Mouse (Mus musculus) bone marrow macrophage, adult 2 months (primary cell): Measurements from ENCODE around the gene Olfr1392. TPM values are rescaled to one million over a fixed set of nuclear protein-coding genes. Genes with fewer than 3 reads are reported as not detected.

ENCODE experiments used
- H3K27ac ChIP-seq: 2 replicates; pipeline ENCODE4 v1.5.1; 2012; ENCODE audit warnings: low read depth, low read length; ENCODE audit not compliant: insufficient read depth
- H3K4me1 ChIP-seq: 2 replicates; pipeline ENCODE4 v1.6.1; 2012; ENCODE audit warnings: low read length; ENCODE audit not compliant: control insufficient read depth, insufficient read depth
- H3K4me3 ChIP-seq: 2 replicates; pipeline ENCODE4 v1.5.1; 2012; ENCODE audit warnings: mild to moderate bottlenecking, low read length, moderate library complexity; ENCODE audit not compliant: insufficient read depth
- CTCF ChIP-seq: IDR thresholded peaks from 2 replicates; pipeline ENCODE4 v1.5.1; 2012; ENCODE audit warnings: low read depth, mild to moderate bottlenecking, low read length, moderate library complexity
- POLR2A ChIP-seq: IDR thresholded peaks from 2 replicates; pipeline ENCODE4 v1.6.1; 2012; ENCODE audit warnings: mild to moderate bottlenecking, low read depth, low read length, borderline replicate concordance
- polyA plus RNA-seq: library from polyadenylated mRNA; stranded (reverse); fragments of >200 nt; gene quantifications from 2 replicates; pipeline ENCODE4 v1.2.4, GENCODE M21; 2012; ENCODE audit not compliant: missing spikeins, insufficient read depth, insufficient read length

Gene Olfr1392
- polyA plus RNA-seq, 1 experiment = not detected

DNA sequence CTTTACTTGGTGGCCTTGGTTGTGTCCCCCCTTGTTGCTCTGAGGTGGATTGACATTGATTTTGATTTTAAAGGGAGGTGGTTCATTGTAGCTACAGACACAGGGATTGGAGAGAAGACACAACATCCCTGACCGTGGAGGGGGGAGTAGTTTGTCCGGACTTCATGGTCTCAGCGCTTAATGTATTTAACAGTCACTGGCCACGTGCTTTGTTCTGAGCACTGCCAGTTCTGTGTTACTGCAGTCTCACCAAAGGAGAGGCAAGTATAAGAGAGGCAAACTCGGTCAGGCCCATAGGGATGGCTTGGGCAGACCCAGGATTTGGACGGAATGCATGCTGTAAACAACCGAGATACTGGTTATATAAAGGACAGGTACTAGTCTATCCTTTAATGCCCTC lies 21.0 kb upstream of the Olfr1392 start:
- TF ChIP-seq POLR2A (no peak), CTCF (no peak)
- Histone ChIP-seq H3K27ac (no peak overlapping the region), H3K4me3 (no peak overlapping the region), H3K4me1 (no peaks in the 10 kb centered on the region)

DNA sequence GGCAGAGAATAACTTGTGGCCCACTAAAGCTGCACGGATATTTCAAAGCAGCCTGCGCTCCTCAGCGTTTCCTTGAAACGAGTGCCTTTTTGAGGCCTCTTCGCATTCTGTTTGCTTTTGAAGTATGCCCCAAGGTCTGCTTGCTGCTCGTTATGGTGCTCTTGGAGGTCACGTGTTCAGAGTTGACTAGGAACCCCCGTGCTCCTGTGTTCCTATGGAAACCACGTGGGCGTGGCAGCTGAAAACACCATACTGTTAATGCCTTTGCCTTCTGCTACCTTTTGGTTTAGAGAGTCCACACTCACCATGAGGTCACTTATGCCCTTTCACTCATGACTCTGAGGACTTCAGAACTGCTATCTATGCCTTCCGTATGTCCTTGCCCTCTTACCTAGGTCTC lies 20.5 kb upstream of the Olfr1392 start:
- TF ChIP-seq CTCF = no peak
- no peak for TF ChIP-seq POLR2A
- Histone ChIP-seq H3K4me3 (no peak overlapping the region), H3K4me1 (no peaks in the 10 kb centered on the region), H3K27ac (no peak overlapping the region)

DNA sequence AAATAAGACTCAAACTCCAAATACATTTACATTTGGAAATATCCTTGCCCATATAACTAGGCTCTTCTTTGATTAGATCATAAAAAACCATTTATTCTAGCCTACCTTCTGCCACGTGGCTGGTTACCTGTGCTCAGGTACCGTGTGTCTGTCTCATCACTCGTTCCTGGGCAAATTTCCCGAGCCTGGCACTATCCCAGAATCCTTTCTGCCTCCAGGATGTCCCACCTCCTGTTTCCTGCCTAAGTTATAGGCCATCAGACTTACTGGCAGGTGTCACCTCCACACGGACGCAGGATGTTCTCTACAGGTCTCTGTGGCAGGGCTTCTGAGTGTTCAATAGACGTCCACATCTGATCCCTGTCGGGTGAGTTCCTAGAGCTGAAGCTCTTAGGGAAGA lies 20.0 kb upstream of the Olfr1392 start:
- TF ChIP-seq POLR2A (no peak), CTCF (no peak)
- Histone ChIP-seq H3K4me3 (no peak overlapping the region), H3K27ac (no peak overlapping the region), H3K4me1 (no peaks in the 10 kb centered on the region)

DNA sequence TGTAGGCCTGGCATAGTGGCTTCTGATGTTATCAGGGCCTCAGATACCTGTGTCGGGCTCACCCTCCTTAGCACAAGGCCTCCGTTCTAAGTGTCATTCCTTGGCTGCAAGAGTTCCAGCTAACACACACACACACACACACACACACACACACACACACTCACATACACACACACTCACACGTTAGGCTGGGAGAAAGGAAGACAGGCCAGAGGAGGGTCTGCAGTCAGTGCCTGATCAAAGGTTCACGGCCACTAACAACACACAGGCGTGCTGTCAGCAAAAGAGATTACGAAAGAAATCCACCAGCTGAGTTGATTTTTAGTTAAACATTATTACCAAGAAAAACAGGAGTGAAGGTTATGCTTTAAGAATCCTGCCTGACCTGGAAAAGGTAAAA lies 18.4 kb upstream of the Olfr1392 start:
- no peak for TF ChIP-seq POLR2A
- TF ChIP-seq CTCF = no peak
- H3K4me1 ChIP-seq = no peaks in the 10 kb centered on the region
- no peak overlapping the region for H3K4me3 ChIP-seq
- H3K27ac ChIP-seq = no peak overlapping the region

DNA sequence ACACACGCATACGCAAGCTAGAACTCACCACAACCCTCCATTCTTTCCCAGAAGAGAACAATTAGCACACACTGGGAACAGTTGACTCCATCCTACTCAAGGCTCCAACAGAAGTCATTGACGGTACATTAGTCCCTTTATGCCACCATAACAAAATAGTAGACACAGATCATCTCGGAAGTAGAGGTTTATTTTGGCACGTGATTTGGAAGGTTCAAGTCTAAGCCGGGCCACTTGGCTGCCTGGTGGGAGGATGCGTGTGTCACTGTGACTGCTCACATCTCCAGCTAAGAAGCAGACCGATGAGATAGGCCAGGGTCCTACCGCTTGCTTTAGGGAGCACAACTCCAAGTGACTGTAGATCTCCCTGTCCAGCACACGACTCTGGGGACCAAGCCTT lies 17.8 kb upstream of the Olfr1392 start:
- no peak overlapping the region for H3K4me3 ChIP-seq
- TF ChIP-seq POLR2A (no peak), CTCF (no peak)
- H3K4me1 ChIP-seq = no peaks in the 10 kb centered on the region
- H3K27ac ChIP-seq = no peak overlapping the region

DNA sequence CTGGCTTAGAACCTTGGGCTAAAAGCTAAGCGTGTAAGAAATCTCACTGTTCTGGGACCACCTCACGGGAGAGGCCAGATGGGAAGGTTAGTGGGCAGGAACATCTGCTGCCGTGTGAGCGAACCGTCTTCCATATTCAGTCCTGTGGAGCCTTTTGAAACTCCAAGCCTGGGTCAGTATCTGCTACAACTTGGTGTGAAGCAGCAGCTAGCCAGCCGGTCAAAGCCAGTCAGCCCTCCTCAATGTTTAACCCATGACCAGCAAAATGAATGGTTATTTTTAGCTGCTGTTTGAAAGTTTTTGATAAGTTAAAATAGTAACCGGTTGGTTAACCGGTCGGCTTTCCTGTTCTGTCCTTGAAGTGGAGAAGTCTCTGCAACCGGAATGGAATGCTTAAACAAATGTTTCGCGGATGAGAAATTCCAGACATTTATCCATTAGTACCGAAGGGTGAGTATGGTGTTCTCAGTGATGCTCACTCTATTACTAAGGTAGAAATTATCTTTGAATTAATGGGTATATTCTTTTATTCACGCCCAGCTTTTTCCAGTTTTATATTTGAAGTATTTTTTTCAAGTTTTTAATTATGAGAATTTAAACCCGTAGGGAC lies 17.0 kb upstream of the Olfr1392 start:
- H3K4me1 ChIP-seq = no peaks in the 10 kb centered on the region
- TF ChIP-seq CTCF (no peak), POLR2A (no peak)
- H3K27ac ChIP-seq = no peak overlapping the region
- H3K4me3 ChIP-seq = no peak overlapping the region

DNA sequence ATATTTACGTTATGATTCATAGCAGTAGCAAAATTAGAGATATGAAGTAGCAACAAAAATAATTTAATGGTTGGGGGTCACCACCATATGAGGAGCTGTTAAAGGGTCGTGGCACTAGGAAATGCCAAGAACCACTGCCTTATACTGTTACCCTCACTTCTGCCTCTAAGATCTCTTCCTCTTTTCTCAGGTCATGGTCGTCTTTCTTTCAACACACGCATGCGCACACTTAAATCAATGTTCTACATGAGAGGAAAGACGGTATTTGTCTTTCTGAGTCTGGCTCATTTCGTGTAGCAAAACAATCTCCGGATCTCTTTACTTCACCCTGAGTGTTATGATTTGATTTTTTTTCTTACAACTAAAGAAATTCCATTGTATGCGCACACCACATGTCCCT lies 15.3 kb upstream of the Olfr1392 start:
- Histone ChIP-seq H3K4me3 (no peak overlapping the region), H3K27ac (no peak overlapping the region), H3K4me1 (no peaks in the 10 kb centered on the region)
- no peak for TF ChIP-seq CTCF
- TF ChIP-seq POLR2A = no peak

DNA sequence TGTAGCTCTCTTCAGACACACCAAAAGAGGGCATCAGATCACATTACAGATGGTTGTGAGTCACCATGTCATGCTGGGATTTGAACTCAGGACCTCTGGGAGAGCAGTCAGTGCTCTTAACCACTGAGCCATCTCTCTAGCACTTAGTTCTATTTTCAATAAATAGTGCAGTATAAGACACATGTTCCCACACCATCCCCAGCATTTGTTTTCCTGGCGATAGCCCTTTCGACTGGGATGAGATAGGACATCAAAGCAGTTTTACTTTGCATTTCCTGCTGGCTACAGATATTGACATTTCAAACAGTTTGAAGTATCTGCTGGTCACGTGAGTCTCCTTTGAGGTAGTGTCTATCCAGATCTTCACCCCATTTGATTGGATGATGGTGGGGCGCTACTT lies 14.7 kb upstream of the Olfr1392 start:
- no peaks in the 10 kb centered on the region for H3K4me1 ChIP-seq
- TF ChIP-seq POLR2A = no peak
- TF ChIP-seq CTCF = no peak
- no peak overlapping the region for H3K4me3 ChIP-seq
- no peak overlapping the region for H3K27ac ChIP-seq

DNA sequence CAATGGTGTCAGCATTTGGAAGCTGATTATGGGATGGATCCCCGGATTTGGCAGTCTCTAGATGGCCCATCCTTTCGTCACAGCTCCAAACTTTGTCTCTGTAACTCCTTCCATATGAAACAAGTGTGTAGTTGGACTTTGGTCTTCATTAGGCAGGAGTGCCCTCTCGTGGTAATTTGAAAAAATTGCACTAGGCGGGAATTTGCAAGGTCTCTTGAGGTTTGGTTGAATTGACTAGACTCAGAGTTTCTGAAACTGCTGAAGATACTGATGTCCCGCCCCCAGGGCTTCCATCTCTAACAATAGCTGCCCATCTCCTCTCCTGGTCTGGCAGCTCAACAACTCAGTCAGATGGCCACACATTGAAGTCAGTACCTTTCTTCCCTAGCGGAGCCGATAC lies 13.7 kb upstream of the Olfr1392 start:
- Histone ChIP-seq H3K27ac (no peak overlapping the region), H3K4me1 (no peaks in the 10 kb centered on the region), H3K4me3 (no peak overlapping the region)
- TF ChIP-seq CTCF (no peak), POLR2A (no peak)

DNA sequence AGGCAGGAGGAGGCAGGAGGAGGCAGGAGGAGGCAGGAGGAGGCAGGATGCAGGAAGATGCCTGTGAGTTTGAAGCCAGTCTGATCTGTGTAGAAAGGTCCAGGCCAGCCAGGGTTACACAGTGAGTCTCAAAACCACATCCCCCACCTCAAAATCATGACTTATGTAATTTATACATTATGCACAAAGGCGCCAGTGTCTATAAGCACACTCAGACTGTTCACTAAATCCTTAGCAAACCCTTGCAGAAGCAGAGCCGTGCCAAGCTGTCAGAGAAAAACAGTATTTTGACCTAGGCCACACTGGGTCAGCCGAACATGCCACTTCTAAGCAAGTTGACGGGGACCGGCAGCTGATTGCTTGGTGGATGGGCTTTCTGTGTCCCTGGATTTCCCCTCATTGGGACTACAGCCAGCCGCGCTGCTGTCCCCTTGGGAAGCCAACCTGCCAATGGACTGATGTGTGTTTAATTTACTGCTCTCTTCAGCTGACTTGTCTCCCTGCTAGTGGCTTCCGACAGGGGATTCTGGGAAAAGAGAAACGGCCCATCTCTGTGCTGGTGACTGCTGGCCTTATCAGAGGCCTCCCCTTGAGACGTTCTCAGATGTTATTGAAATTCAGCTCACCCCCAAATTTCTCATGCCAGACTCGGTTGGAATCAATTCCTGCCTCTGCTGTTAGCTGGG lies 11.1 kb upstream of the Olfr1392 start:
- Histone ChIP-seq H3K27ac (no peak overlapping the region), H3K4me3 (no peak overlapping the region), H3K4me1 (no peaks in the 10 kb centered on the region)
- TF ChIP-seq CTCF = no peak
- no peak for TF ChIP-seq POLR2A
